Mouse (Mus musculus): ENCODE measurements around the gene Reck. TPM values are rescaled to one million over a fixed set of nuclear protein-coding genes. Genes with fewer than 3 reads are reported as not detected.
A peak's percentile ranks its signal among the peaks of the same experiment; 100 is the strongest.

Reck gene
- polyA plus RNA-seq, 1 experiment from 2014 or later = 29.5 TPM

DNA sequence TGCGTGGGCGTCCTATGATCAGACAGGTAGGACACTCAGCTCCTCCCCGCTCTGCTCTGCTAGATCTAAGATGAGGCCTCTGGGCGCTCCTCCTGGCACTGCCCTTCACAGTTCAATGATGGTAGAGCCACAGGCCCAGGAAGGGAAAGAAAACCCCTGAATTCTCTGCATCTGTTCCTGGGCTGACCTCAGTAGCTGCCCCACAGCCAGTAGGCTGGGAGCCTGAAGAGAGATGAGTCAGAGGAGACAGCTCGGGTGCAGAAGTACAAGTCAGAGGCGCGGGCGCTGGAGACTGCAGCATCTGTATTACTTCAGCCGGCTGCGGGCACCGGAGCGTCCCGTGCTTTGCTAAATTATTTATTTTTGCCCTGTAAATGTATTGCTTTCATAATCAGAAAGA, 93.3 kb downstream of the Reck start:
- Histone ChIP-seq H3K27me3 (ENCODE audit: insufficient read depth, low read length) (no peaks in the 10 kb centered on the region), H3K36me3 (ENCODE audit: insufficient read depth) (peaks cover 5% of the 10 kb centered on the region; the same call in 1 of the 2 replicates), H3K9me3 (ENCODE audit: low read depth, low read length) (no peaks in the 10 kb centered on the region), H3K4me1 (ENCODE audit: insufficient read depth) (peaks cover 25% of the 10 kb centered on the region; the same call in 1 of the 2 replicates), H3K27ac (ENCODE audit: low read depth) (peak overlapping the region; percentile 10; the same call in 1 of the 2 replicates), H3K4me3 (ENCODE audit: low read depth, low read length) (no peak overlapping the region), H3K4me2 (peak overlapping the region; percentile 4; the same call in 1 of the 2 replicates), H3K9ac (0 out of 2 replicates have a peak overlapping the region, but pooled peaks have one; percentile 18)
- no peak for TF ChIP-seq CTCF (IDR thresholded peaks at IDR 0.05; ENCODE audit: low read depth)
- DNase-seq = peak; percentile 49
- 35% methylated on average over 13 of the region's 13 CpGs for WGBS
- no peak for ATAC-seq (ENCODE audit: insufficient read depth)

DNA sequence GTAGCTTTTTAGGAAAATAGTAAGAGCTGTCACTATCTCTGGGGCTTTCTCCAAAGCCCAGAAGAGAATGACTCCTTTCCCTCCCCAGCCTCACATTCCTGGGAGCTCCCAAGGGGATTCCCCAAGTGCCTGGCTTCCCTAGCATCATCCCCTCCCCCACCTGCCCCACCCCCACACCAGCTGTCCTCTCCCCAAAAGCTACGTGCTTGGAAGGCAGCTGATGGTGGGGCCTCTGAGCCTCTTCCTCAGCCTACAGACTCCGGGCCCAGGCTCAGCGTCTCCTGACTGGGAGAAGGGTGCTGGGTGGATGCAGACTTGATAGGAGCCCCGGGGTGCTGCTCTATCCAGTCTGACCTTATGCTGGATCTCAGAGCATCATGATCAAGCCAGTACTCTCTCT, 94.0 kb downstream of the Reck start:
- H3K9me3 ChIP-seq (ENCODE audit: low read depth, low read length) = no peaks in the 10 kb centered on the region
- peaks cover 24% of the 10 kb centered on the region; the same call in 1 of the 2 replicates for H3K4me1 ChIP-seq (ENCODE audit: insufficient read depth)
- no peak overlapping the region for H3K9ac ChIP-seq
- H3K27ac ChIP-seq (ENCODE audit: low read depth) = peak overlapping the region; percentile 0; the same call in 1 of the 2 replicates
- H3K27me3 ChIP-seq (ENCODE audit: insufficient read depth, low read length) = no peaks in the 10 kb centered on the region
- H3K4me3 ChIP-seq (ENCODE audit: low read depth, low read length) = no peak overlapping the region
- ATAC-seq (ENCODE audit: insufficient read depth) = no peak
- peaks cover 5% of the 10 kb centered on the region; the same call in 1 of the 2 replicates for H3K36me3 ChIP-seq (ENCODE audit: insufficient read depth)
- peak; percentile 44 for DNase-seq
- TF ChIP-seq CTCF (IDR thresholded peaks at IDR 0.05; ENCODE audit: low read depth) = no peak
- H3K4me2 ChIP-seq = no peak overlapping the region
- WGBS = 14% methylated on average over 4 of the region's 4 CpGs

DNA sequence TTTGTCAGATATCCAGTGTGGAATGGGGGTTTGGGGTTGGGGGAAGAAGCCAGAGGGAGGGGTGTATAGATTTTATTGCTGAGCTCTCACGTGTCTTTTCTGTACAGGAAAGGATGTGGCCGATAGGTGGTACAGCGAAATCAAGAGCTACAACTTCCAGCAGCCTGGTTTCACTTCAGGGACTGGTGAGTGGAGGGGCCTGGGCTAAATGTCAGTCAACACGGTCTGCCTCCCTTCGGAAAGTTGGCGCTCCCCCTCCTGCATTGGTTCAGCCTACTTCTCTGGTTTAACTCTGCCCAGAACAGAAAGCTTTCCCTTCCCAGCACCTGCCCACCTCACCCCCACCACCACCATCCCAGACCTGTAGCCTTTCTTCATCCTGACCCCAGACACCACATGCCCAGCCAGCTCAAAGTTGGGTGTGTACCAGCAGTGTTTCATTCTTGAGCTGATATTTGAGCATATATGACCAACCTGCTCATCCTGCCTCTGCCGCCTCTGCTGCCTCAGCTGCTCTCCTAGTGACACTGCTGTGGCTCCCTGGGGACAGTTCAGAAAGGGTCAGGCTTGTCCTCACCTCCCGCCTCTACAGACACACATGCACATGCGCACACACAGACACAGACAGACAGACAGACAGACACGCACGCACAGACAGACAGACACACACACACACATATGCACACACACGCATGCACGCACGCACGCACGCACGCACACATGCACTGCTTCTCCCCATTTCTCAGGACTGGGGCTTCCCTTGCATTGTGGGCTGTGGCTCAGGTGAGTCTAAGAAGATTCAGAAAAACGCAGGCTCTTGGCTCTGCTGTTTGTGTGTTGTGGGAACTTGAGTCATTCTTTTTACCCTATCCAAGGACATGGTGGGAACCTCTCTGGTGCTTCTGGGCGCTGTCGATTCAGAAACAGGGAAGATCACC, 95.3 kb downstream of the Reck start:
- peaks cover 7% of the 10 kb centered on the region; the same call in 1 of the 2 replicates for H3K36me3 ChIP-seq (ENCODE audit: insufficient read depth)
- no peak overlapping the region for H3K4me2 ChIP-seq
- H3K9me3 ChIP-seq (ENCODE audit: low read depth, low read length) = no peaks in the 10 kb centered on the region
- no peak for DNase-seq
- no peak for ATAC-seq (ENCODE audit: insufficient read depth)
- H3K9ac ChIP-seq = no peak overlapping the region
- 86% methylated on average over 20 of the region's 20 CpGs for WGBS
- no peak overlapping the region for H3K4me3 ChIP-seq (ENCODE audit: low read depth, low read length)
- no peak overlapping the region for H3K27ac ChIP-seq (ENCODE audit: low read depth)
- no peaks in the 10 kb centered on the region for H3K27me3 ChIP-seq (ENCODE audit: insufficient read depth, low read length)
- no peak for TF ChIP-seq CTCF (IDR thresholded peaks at IDR 0.05; ENCODE audit: low read depth)
- peaks cover 15% of the 10 kb centered on the region; the same call in 1 of the 2 replicates for H3K4me1 ChIP-seq (ENCODE audit: insufficient read depth)

DNA sequence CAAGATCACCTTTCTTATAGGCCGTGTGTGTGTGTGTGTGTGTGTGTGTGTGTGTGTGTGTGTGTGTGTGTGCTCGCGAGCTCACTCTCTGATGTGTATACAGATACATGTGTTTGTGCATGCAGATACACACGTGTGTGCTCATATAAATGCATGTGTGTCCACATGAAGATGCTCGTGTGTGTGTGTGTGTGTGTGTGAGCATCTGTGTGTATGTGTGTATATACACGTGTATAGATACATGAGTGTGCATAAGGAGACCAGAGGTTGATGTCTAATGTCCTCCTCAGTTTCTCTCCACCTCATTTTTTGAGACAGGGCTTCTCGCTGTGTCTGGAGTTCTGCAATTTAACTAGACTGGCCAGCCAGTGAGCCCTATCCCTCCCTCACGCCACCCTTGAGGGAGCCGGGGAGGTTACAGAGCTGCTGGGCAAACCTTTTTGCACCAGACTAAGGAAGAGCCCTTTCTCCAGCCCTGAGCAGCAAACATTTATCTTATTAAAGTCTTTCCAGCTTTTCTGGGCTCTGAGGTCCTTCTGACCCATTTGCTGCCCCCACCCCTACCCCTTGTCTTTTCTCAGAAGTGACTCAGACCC, 96.3 kb downstream of the Reck start:
- WGBS = 54% methylated on average over 9 of the region's 9 CpGs
- Histone ChIP-seq H3K4me2 (peak overlapping the region; percentile 43; the same call in 1 of the 2 replicates), H3K27ac (ENCODE audit: low read depth) (peak overlapping the region; percentile 88), H3K27me3 (ENCODE audit: insufficient read depth, low read length) (no peaks in the 10 kb centered on the region), H3K9me3 (ENCODE audit: low read depth, low read length) (no peaks in the 10 kb centered on the region), H3K4me1 (ENCODE audit: insufficient read depth) (peaks cover 12% of the 10 kb centered on the region; the same call in 1 of the 2 replicates), H3K9ac (0 out of 2 replicates have a peak overlapping the region, but pooled peaks have one; percentile 0), H3K4me3 (ENCODE audit: low read depth, low read length) (no peak overlapping the region), H3K36me3 (ENCODE audit: insufficient read depth) (peaks cover 7% of the 10 kb centered on the region; the same call in 1 of the 2 replicates)
- ATAC-seq (ENCODE audit: insufficient read depth) (peak; percentile 54), DNase-seq (no peak)
- TF ChIP-seq CTCF (IDR thresholded peaks at IDR 0.05; ENCODE audit: low read depth) = no peak

DNA sequence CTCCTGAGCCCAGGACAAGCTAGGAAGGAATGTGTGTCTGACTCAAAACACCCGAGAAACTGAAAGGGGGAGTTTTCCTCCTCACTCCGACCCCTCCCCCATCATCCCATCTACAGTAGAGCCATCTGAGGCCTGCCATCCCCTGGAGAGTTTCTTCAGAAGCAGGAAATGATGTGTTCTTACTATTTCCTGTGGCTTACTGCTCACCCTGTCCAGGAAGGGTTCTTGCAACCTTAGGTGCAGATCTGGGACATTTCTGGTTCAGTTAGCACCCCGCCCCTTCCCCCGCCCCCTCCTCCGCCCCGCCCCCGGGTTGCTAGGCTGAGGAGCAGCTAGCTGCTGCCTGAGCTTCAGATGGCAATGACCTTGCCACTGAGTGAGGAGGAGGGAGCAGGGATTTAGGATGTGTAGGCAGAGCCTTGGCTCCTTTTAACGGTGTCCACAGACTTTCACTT, 96.8 kb downstream of the Reck start:
- 3% methylated on average over 8 of the region's 8 CpGs for WGBS
- peak overlapping the region; percentile 88 for H3K27ac ChIP-seq (ENCODE audit: low read depth)
- 0 out of 2 replicates have a peak overlapping the region, but pooled peaks have one; percentile 0 for H3K9ac ChIP-seq
- H3K36me3 ChIP-seq (ENCODE audit: insufficient read depth) = peaks cover 7% of the 10 kb centered on the region; the same call in 1 of the 2 replicates
- H3K4me1 ChIP-seq (ENCODE audit: insufficient read depth) = peaks cover 12% of the 10 kb centered on the region; the same call in 1 of the 2 replicates
- ATAC-seq (ENCODE audit: insufficient read depth) (peak; percentile 77), DNase-seq (peak; percentile 80)
- no peak overlapping the region for H3K4me3 ChIP-seq (ENCODE audit: low read depth, low read length)
- TF ChIP-seq CTCF (IDR thresholded peaks at IDR 0.05; ENCODE audit: low read depth) = no peak
- no peaks in the 10 kb centered on the region for H3K27me3 ChIP-seq (ENCODE audit: insufficient read depth, low read length)
- peak overlapping the region; percentile 43; the same call in 1 of the 2 replicates for H3K4me2 ChIP-seq
- no peaks in the 10 kb centered on the region for H3K9me3 ChIP-seq (ENCODE audit: low read depth, low read length)

DNA sequence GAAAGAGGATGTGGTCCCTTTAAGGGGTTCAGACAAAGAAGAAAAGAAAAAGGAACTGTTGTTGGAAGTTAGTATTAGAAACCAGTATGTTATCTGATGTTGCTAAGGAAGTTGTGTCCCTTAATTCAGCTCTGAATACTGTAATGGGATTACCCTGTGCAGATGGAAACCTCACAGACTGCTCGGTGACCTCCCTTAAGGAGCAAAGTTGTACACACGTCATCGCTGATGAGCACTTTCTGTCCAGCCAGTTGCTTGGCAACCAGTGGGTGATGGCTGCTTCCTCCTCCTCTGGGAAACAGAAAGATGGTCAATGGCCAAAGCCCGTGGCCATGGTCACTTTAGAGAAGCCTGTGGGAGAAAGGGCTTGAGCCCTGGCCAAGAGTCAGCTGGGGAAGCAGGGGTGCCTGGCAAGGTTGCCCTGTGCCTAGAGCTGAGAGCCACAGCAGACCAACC, 98.2 kb downstream of the Reck start:
- Histone ChIP-seq H3K27ac (ENCODE audit: low read depth) (no peak overlapping the region), H3K27me3 (ENCODE audit: insufficient read depth, low read length) (no peaks in the 10 kb centered on the region), H3K4me1 (ENCODE audit: insufficient read depth) (peaks cover 13% of the 10 kb centered on the region; the same call in 1 of the 2 replicates), H3K9ac (no peak overlapping the region), H3K4me3 (ENCODE audit: low read depth, low read length) (no peak overlapping the region), H3K9me3 (ENCODE audit: low read depth, low read length) (no peaks in the 10 kb centered on the region), H3K36me3 (ENCODE audit: insufficient read depth) (peaks cover 7% of the 10 kb centered on the region; the same call in 1 of the 2 replicates), H3K4me2 (no peak overlapping the region)
- 44% methylated on average over 4 of the region's 4 CpGs for WGBS
- no peak for TF ChIP-seq CTCF (IDR thresholded peaks at IDR 0.05; ENCODE audit: low read depth)
- ATAC-seq (ENCODE audit: insufficient read depth) (no peak), DNase-seq (no peak)
